In the genomic region with DNA sequence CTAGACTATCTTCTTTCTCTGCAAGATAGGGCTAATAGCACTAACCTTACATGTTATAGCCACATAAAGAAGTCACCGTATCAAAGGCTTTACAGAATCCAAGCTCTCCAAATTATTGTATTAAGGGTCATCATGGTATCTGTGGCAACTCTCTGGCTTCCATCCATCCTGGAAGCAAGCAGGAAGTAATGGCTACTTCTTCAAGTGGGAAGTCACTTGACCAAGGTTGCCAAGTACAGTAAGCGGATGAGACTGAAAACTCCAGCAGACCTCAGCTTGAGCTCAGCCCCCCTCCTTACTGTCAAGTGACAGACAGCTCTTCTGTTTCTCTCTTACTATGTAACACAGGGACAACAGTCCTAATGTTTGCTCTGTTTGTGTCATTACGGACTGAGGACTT, we compare ENCODE assay signal across 27 mouse cellular contexts. TPM values are rescaled to one million over a fixed set of nuclear protein-coding genes. Genes with fewer than 3 reads are reported as not detected.
A peak's percentile ranks its signal among the peaks of the same experiment; 100 is the strongest.
DNase-seq lines count a peak whose midpoint lies in the region; ATAC-seq and TF ChIP-seq lines count a peak whose summit lies in the region.
"Had no signal": no experiment of that assay in that cellular context is flagged by ENCODE, and none has a peak within 500 bp of the region (broad histone marks: within the 10 kb centered on the region; RNA-seq: fewer than 3 reads in every experiment).

No protein-coding gene starts in this region.

- WGBS in kidney, adult 2 months: 63% methylated on average over 3 of the region's 3 CpGs
- WGBS in lung, embryonic 15.5 days: 53% methylated on average over 3 of the region's 3 CpGs
- WGBS in lung, adult 2 months: 56% methylated on average over 3 of the region's 3 CpGs

- no peak overlapping the region for H3K9ac ChIP-seq in lung, embryonic 15.5 days
- H3K9ac ChIP-seq: forebrain, postnatal 0 days; hindbrain, embryonic 12.5 days; hindbrain, embryonic 15.5 days had no signal

- no peak for TF ChIP-seq POLR2A in kidney, adult 2 months (IDR thresholded peaks at IDR 0.05; ENCODE audit: low read depth, low read length)
- TF ChIP-seq POLR2A in lung, adult 2 months (IDR thresholded peaks at IDR 0.05; ENCODE audit: borderline replicate concordance, extremely low read depth, low read depth, low read length): no peak

- ATAC-seq in lung, embryonic 15.5 days (ENCODE audit: borderline replicate concordance, extremely low read depth, low FRiP score, low TSS enrichment): no peak
- ATAC-seq in megakaryocyte-erythroid progenitor cell, adult 5-6 weeks (replicated peaks; ENCODE audit: low FRiP score, low TSS enrichment, poor library complexity, severe bottlenecking): no peak
- ATAC-seq: activated CD4-positive, CD25-positive, alpha-beta regulatory T cell, adult 4 months; forebrain, embryonic 14.5 days; forebrain, postnatal 0 days had no signal

- H3K4me2 ChIP-seq in lung, embryonic 15.5 days: no peak overlapping the region
- H3K4me2 ChIP-seq: heart, embryonic 11.5 days; hindbrain, embryonic 12.5 days; hindbrain, embryonic 15.5 days had no signal

- peaks cover 23% of the 10 kb centered on the region for H3K36me3 ChIP-seq in kidney, adult 2 months (ENCODE audit: control insufficient read depth, insufficient read depth, low read length)
- no peaks in the 10 kb centered on the region for H3K36me3 ChIP-seq in lung, embryonic 15.5 days
- H3K36me3 ChIP-seq: hindbrain, embryonic 12.5 days; hindbrain, embryonic 15.5 days had no signal

- TF ChIP-seq CTCF in kidney, adult 2 months (conservative IDR thresholded peaks at IDR 0.05; ENCODE audit: insufficient read depth, insufficient read length, low read depth, low read length): no peak
- no peak for TF ChIP-seq CTCF in lung, adult 2 months (IDR thresholded peaks at IDR 0.05; ENCODE audit: insufficient read depth, low read length)

- peaks cover 27% of the 10 kb centered on the region for H3K4me1 ChIP-seq in kidney, adult 2 months (ENCODE audit: control insufficient read depth, insufficient read depth, low read length)
- H3K4me1 ChIP-seq in lung, embryonic 15.5 days: 0 out of 2 replicates have a peak, but pooled peaks cover 12% of the 10 kb centered on the region
- no peaks in the 10 kb centered on the region for H3K4me1 ChIP-seq in lung, adult 2 months (ENCODE audit: control insufficient read depth, insufficient read depth, low read length)
- H3K4me1 ChIP-seq: hindbrain, embryonic 15.5 days had no signal

- H3K27ac ChIP-seq in kidney, adult 2 months (ENCODE audit: insufficient read depth, low read depth, low read length): peak overlapping the region; percentile 94
- H3K27ac ChIP-seq in lung, embryonic 15.5 days: 0 out of 2 replicates have a peak overlapping the region, but pooled peaks have one; percentile 26
- H3K27ac ChIP-seq: gastrocnemius, adult 2 months; hindbrain, embryonic 12.5 days; hindbrain, embryonic 15.5 days had no signal

- no peak for DNase-seq in kidney, adult 2 months
- no peak for DNase-seq in kidney, postnatal 36 days
- no peak for DNase-seq in lung, adult 2 months
- DNase-seq in lung, postnatal 25 days (ENCODE audit: low spot score): peak; percentile 46
- DNase-seq: adrenal gland, postnatal 10 days; adrenal gland, postnatal 36 days; cerebellum, adult 18-20 months; cerebellum, adult 9-10 months; cerebellum, postnatal 14 days; forebrain, postnatal 0 days; gastrocnemius, adult 2 months; gastrocnemius, postnatal 14 days; heart, adult 11 months had no signal

- H3K4me3 ChIP-seq in kidney, adult 2 months (ENCODE audit: insufficient read depth, low read depth, low read length): no peak overlapping the region
- H3K4me3 ChIP-seq in lung, embryonic 15.5 days: no peak overlapping the region
- no peak overlapping the region for H3K4me3 ChIP-seq in lung, adult 2 months (replicated peaks; ENCODE audit: extremely low read depth, low read depth, low read length)
- H3K4me3 ChIP-seq: gastrocnemius, adult 2 months; hindbrain, embryonic 12.5 days; hindbrain, embryonic 15.5 days had no signal

- H3K9me3 ChIP-seq in lung, embryonic 15.5 days: no peaks in the 10 kb centered on the region
- H3K9me3 ChIP-seq: hindbrain, embryonic 12.5 days; hindbrain, embryonic 15.5 days had no signal

- H3K27me3 ChIP-seq in kidney, adult 2 months (replicated peaks; ENCODE audit: control insufficient read depth, insufficient read depth, low read length): no peaks in the 10 kb centered on the region
- no peaks in the 10 kb centered on the region for H3K27me3 ChIP-seq in lung, embryonic 15.5 days
- H3K27me3 ChIP-seq: hindbrain, embryonic 12.5 days; hindbrain, embryonic 15.5 days had no signal

RNA-seq across cellular contexts. Expression of gene Hnf1b, which starts 36.9 kb away (rescaled TPM):
- 161 and 172 TPM in 2 replicates for polyA plus RNA-seq in kidney, adult 2 months (2012; rRNA removed)
- 8.3 and 9.5 TPM in 2 replicates for polyA plus RNA-seq in lung, embryonic 15.5 days (2015; fragmentation: Nextera tagmentation; extraction: Ambion mirVana)
- 15.2 and 16.3 TPM in 2 replicates for polyA plus RNA-seq in lung, adult 2 months (2012; rRNA removed)
- total RNA-seq in megakaryocyte-erythroid progenitor cell, adult 5-6 weeks (2014; fragmentation: Nextera tagmentation): not detected in 2 replicates
- total RNA-seq in megakaryocyte-erythroid progenitor cell, adult 5-6 weeks (2017): not detected in 2 replicates
- total RNA-seq: adrenal gland, postnatal 36 days; forebrain, postnatal 0 days; gastrocnemius, adult 2 months; gastrocnemius, postnatal 14 days; heart, adult 8-10 months; heart, postnatal 25 days; hematopoietic stem cell, adult 5-6 weeks had no signal
- polyA plus RNA-seq: activated CD4-positive, CD25-positive, alpha-beta regulatory T cell, adult 4 months; embryonic facial prominence, embryonic 11.5 days; embryonic facial prominence, embryonic 14.5 days; forebrain, embryonic 11.5 days; heart, postnatal 0 days had no signal

RNA-seq across cellular contexts. Expression of gene Ddx52, which starts 55.1 kb away (rescaled TPM):
- 5.5 and 7.2 TPM in 2 replicates for polyA plus RNA-seq in kidney, adult 2 months (2012; rRNA removed)
- 33.3 and 37.5 TPM in 2 replicates for polyA plus RNA-seq in lung, embryonic 15.5 days (2015; fragmentation: Nextera tagmentation; extraction: Ambion mirVana)
- 2.7 and 4.9 TPM in 2 replicates for polyA plus RNA-seq in lung, adult 2 months (2012; rRNA removed)
- total RNA-seq in megakaryocyte-erythroid progenitor cell, adult 5-6 weeks (2014; fragmentation: Nextera tagmentation): 29.1 and 31.5 TPM in 2 replicates
- total RNA-seq in megakaryocyte-erythroid progenitor cell, adult 5-6 weeks (2017): 58.8 and 95.1 TPM in 2 replicates
